Mouse (Mus musculus) yolk sac, embryonic 10.5 days (tissue): ENCODE data around the gene Bcar3.

Experiments
- DNase-seq: peaks from one replicate; pipeline ENCODE4 v3.0.0-alpha.2; 2017; ENCODE audit warnings: low spot score

Bcar3 gene

DNA sequence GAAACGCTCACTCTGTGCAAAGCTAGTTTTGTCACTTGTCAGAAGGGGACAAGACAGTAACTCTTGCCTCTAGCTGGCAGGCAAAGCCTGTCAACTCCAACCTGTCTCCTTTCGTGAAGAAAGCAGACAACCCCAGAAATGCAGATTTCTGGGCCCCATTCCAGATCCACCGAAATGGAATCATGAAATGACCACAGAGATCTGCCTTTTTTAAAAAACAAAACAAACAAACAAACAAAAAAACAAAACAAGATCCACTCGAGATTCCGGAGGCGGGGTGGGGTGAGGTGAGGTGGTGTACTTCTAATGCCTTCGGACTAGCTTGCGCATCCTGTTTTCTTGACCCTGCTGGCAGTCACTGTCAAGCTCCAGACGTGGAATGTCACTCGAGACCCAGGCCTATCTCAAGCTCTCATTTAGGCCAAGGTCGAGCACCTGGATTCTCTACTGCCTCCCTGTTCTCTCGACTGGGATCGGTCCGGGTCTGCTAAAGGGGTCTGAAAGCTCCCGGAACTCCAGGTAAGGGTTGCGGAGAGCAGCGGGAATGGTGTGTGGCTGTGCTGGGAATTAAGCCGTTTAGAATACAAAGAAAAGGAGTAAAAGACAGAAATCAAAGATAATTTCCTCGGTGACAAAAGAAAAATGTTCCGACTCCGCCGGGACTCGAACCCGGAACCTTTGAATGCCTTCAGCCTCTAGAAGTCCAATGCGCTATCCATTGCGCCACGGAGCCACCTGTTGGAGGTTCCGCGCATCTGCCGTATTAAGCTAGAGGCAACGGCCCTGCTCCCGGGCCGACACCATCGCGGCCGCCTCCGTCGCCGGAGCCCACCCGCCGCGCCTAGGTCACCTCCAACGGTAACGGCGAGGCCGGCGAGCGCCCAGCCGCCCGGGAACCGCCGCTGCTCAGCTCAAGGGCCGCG lies 1.4 kb upstream of the Bcar3 start:
- peak; percentile 93 for DNase-seq

GRCm38 (mm10) chr3:122293223-122293953 lies 548 bp upstream of the Bcar3 start:
- DNase-seq: peak; percentile 90

DNA sequence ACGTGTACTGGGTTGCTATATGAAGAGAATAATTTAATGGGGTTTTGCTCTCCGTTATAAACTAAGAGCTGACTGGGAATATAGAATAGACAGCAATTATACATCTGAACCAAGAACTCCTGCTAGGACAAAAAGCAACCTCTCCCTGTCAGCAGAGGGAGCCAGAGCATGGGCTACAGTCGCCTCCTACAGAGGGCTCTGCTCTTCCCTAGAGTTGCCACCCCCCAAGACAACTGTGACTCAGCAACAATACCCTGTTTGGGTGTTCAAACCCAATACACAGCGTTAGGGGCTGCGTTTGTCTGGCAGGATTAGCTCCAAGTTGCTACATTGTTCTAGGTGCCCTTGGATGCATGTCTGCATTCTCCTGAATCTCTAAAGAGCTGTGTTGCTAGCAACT lies 1.6 kb downstream of the Bcar3 start:
- DNase-seq: peak; percentile 67

- no peak for DNase-seq
Observed at GRCm38 (mm10) chr3:122296979-122297378, 3.0 kb downstream of the Bcar3 start.

DNA sequence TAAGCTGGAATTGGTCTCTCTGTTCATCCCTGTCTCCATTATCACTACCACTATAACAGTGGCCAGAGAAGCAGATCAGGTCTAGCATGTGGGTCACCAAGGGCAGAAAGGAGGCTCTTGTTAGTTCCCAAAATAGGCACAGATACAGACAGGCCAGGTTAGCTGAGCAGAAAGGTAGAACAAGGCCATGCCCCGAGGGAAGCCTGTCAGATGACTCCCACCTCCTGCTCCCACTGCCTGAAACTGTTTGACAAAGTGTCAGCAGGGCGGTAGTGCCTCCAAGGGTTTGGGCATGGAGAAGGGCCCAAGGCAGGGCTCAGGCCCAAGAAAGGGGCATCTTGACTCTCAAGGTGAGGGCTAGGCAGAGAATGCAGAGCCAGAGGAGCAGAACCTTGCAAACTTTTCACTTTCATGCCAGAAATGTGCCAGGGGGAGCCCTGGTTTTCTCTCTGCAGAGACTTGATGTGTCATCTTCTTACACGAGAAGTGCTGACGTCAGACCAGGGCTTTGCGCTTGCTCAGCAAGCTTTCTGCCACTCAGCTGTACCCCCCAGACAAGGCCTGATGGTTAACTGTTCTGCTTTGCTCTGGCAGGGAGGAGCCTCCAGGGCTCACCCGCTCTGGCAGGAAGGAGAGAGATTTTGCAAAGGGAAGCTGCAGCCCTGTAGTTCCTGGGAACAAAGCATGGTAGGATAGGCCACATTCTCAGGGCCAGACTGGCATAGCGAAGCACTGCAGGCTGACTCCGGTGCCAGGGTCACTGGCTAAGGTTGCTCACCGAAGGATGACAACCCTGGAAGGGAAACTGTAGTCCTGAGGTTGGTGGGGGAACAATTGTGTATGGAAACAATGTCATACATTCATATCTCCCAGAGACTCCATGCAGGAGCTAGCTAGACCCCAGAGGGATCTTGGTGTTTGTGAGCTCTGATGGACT lies 7.3 kb downstream of the Bcar3 start:
- no peak for DNase-seq

GRCm38 (mm10) chr3:122304560-122304959 lies 10.6 kb downstream of the Bcar3 start:
- no peak for DNase-seq

DNA sequence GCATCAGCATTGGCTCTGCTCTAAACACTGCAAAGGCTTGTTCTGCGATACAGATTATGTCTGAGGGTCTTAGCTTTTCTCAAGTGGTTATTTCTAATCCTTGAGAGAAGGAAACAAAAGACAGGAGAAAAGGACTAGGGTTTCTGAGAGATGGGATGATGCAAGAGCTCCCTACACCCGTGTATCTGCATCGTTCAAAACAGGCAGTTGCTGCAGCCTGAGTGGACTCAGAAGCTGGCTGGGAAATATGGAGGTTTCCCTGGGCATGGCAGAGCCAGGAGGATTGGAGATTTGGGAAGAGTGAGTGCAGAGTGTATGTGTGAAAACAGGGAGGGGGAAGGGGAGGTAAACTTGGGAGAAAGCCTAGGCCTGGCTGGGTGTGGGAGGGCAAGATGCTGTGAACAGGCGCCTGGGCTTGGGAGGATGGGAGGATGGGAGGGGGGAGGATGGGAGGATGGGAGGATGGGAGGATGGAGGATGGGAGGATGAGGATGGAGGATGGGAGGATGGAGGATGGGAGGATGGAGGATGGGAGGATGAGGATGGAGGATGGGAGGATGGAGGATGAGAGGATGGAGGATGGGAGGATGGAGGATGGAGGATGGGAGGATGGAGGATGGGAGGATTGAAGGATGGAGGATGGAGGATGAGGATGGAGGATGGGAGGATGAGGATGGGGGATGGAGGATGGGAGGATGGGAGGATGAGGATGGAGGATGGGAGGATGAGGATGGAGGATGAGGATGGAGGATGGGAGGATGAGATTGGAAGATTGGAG lies 14.1 kb downstream of the Bcar3 start:
- no peak for DNase-seq

DNA sequence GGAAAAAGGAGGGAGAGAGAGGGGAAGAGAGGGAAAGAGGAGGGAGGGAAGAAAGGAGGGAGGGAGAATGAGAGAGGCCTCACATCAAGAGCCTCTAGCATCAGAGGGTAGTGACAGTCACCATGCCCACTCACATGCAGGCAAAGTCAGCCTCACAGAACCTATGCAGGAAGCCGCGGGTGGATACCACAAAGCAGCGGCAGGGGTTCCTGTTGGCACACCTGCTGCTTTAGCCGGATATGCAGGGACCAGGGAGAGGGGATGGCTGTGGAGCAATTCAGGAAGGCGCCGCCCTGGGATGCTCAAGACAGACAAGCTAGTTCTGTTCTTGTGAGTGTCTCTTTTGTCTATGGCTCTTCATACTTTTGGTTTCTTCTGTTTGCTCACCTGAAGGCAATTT lies 15.0 kb downstream of the Bcar3 start:
- no peak for DNase-seq

- DNase-seq: peak; percentile 84
Observed at GRCm38 (mm10) chr3:122312078-122312477, 18.1 kb downstream of the Bcar3 start.

DNA sequence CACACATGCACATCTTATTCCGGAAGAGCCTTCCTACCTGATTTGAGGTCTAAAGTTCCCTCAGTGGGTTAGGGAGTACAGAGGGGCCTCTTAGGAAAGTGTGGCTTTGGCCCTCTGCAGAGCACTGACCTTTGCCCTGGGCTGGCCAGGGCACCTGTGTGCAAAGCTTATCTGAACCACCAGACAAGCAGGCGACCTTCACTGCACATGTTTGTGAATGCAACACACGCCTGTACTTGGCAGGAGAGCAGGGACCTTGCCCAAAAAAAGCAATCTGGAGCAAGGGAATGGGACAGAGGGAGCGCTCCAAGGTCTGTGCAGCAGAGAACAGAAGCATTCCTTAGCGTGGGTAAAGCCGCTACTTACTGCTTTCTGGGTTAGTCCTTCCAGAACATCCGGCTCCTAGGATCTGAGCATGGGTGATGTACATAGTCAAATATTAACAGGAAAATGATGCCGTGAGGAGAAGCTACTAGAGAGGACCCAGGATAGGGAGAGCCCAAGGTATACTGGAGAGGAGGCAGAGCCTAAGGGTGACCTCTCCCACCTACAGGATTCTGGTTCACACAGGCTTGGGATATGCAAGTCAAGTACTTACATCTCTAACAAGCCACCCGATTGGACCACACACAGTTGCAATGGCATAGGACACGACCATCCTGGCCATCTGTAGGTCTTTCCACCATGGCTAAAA lies 19.1 kb downstream of the Bcar3 start:
- DNase-seq: peak; percentile 87

- peak; percentile 71 for DNase-seq
Observed at GRCm38 (mm10) chr3:122313936-122314335, 20.0 kb downstream of the Bcar3 start.

GRCm38 (mm10) chr3:122316621-122317020 lies 22.7 kb downstream of the Bcar3 start:
- DNase-seq: no peak

DNA sequence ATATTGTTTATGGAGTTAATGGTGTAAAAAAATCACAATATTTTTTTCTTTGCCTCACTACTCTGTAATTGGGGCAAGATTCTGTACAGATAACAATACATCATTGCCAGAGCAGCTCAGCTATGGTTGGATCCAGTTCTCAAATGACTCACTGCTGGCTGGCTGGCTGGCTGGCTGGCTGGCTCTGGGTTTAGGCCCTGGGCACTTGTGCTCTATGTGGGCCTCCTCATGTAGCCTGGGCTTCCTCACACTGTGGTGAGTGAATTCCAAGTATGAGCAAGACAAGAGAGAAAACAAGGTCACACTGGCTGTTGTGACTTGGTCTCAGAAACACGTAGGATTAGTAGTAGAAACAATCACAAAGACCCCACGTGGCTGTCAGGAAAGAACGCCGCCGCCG lies 23.4 kb downstream of the Bcar3 start:
- DNase-seq: no peak

- DNase-seq: no peak
Observed at GRCm38 (mm10) chr3:122322226-122322625, 28.3 kb downstream of the Bcar3 start.

GRCm38 (mm10) chr3:122323841-122324240 lies 29.9 kb downstream of the Bcar3 start:
- no peak for DNase-seq

GRCm38 (mm10) chr3:122324528-122324927 lies 30.6 kb downstream of the Bcar3 start:
- DNase-seq: no peak

DNA sequence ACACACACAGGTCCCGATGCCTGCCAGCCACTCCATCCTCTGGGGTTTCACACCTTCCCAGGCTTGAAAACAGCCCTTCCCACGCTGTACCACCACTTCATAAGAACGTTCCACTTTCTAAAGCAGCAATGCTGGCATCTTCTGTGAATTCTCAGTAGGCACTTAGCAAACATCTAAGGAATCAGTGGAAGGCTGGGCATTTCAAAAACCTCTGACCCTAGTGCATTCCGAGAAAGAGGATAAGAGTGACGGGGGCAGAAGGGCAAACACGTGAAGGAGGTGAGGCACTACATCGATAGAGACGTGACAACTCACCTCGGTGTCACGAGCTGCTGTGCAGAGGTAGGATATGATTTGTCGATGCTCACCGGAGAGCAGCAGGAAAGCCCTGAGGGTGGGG lies 36.5 kb downstream of the Bcar3 start:
- peak; percentile 67 for DNase-seq

- no peak for DNase-seq
Observed at GRCm38 (mm10) chr3:122333493-122333892, 39.6 kb downstream of the Bcar3 start.

DNA sequence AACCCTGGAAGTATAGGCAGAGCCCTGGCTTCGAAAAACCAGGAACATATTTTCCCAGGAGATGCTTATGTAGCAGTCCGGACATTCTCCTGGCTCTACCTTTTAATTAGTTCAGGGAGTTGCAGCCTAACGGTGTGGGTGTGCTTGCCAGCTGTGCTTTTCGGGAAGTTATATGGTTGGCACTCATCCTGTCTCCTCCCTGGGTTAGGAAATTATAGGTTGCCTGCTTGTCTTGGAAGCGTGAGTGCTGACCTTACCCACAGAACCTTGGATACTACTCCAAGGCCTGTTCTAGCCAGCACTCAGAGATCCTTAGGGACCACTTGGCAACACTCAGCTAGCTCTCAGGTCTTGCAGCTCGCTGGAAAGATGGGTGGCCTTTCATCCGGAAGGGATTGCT lies 40.0 kb downstream of the Bcar3 start:
- no peak for DNase-seq

DNA sequence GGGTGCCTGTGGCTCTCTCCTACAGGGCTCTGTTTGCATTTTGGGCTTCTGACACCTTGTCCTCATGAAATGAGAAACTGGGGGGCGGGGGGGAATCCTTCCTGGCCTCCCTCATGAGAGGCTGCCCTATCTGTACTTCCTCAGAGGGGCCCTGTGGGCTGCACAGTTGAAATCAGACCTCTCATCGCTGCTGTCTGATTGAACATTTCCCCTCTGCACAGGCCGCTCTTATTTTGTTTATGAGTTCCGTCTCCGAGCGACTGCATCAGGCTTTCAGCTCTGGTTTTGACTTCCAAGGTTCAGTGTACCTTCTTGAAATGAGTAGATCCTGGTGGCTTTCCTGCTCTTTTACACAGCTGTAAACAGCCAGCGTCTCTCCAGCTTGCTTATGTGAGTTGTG lies 40.4 kb downstream of the Bcar3 start:
- DNase-seq: no peak

DNA sequence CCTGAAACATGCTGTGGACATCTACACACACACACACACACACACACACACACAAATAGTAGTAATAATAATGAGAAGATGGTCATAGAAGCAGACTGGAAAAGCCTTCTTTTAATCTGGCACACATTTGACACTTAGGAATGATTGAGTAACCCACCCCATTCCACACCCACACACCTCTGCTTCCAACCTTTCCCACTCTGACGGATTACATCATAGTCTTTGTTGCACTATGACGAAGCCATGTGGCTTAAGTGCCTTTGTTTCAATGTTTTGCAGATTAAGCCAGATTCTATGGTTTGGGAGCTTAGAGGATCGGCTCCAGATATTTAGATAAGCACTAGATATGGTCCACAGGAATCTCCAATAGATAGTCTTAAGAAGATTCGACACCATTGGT lies 42.1 kb downstream of the Bcar3 start:
- no peak for DNase-seq
